Mouse (Mus musculus): ENCODE results near the gene Serpine3. TPM values are rescaled to one million over a fixed set of nuclear protein-coding genes. Genes with fewer than 3 reads are reported as not detected.

The Serpine3 gene
- total and polyA plus RNA-seq, 3 experiments: not detected

DNA sequence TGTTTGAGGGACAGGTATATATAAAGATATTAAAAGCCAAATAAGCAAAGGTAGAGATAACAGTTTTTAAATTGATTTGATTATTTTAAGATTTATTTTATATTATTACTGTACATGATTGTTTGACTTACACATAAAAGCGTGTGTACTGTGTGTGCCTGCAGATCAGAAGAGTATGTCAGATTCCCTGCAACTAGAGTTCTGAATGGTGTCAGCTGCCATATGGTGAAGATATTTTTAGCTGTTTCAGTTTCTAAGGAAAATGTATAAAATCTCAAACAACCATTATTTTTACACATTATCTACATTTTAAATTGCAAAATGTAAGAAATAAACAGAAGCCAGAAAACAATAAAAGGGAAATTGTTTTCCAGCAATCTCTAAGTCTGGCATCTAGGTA, 58.2 kb downstream of the Serpine3 start:
- 87% methylated on average over 1 of the region's 1 CpGs for WGBS
- DNase-seq: no peak

DNA sequence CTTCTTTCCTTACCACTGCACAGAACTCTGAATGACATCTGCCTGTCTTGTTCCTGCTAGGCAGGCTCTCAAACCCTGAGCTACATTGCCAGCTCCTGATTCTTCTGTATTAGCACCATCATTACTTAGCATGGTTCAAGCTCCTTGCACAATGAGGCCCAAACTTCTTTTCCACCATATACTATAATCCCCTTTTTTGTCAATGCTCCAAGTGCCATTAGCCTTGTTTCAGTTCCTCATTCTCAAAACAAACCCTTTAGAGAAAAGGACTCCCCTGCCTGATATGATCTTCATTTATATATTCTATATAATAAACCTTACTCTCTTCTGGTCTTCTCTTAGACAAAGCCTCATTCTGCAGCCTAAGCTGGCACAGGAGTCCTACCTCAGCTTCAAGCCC, 61.1 kb downstream of the Serpine3 start:
- no peak for DNase-seq
- Histone ChIP-seq H3K9ac (ENCODE audit: low read depth, low read length) (no peak overlapping the region), H3K36me3 (ENCODE audit: control insufficient read depth, insufficient read depth, low read length) (peaks cover 9% of the 10 kb centered on the region), H3K4me1 (ENCODE audit: control insufficient read depth, insufficient read depth, low read length) (peaks cover 1% of the 10 kb centered on the region), H3K4me3 (no peak overlapping the region), H3K27me3 (ENCODE audit: control insufficient read depth, insufficient read depth, low read length) (no peaks in the 10 kb centered on the region), H3K27ac (no peak overlapping the region), H3K79me2 (replicated peaks; ENCODE audit: control insufficient read depth, insufficient read depth, low read length) (no peaks in the 10 kb centered on the region; the same call in 1 of the 2 replicates)
- TF ChIP-seq POLR2A (IDR thresholded peaks at IDR 0.05; ENCODE audit: insufficient read depth, low read depth, low read length) (no peak), CTCF (IDR thresholded peaks at IDR 0.05) (no peak), EP300 (IDR thresholded peaks at IDR 0.05; ENCODE audit: insufficient read depth, low read depth, low read length) (no peak)
- intact Hi-C loops (cut with DNase I): no loop called here

More for the DNA sequence above, 58.2 kb downstream of the Serpine3 start:
- H3K4me1 ChIP-seq (ENCODE audit: control insufficient read depth, insufficient read depth, low read length): peaks cover 1% of the 10 kb centered on the region
- TF ChIP-seq CTCF (IDR thresholded peaks at IDR 0.05) (no peak), EP300 (IDR thresholded peaks at IDR 0.05; ENCODE audit: insufficient read depth, low read depth, low read length) (no peak)
- H3K27ac ChIP-seq: no peak overlapping the region
- no peaks in the 10 kb centered on the region for H3K79me2 ChIP-seq (replicated peaks; ENCODE audit: control insufficient read depth, insufficient read depth, low read length)
- intact Hi-C loops (cut with DNase I): no loop called here
- H3K27me3 ChIP-seq (ENCODE audit: control insufficient read depth, insufficient read depth, low read length): no peaks in the 10 kb centered on the region
- H3K4me3 ChIP-seq: no peak overlapping the region
- peaks cover 9% of the 10 kb centered on the region for H3K36me3 ChIP-seq (ENCODE audit: control insufficient read depth, insufficient read depth, low read length)
- no peak overlapping the region for H3K9ac ChIP-seq (ENCODE audit: low read depth, low read length)

DNA sequence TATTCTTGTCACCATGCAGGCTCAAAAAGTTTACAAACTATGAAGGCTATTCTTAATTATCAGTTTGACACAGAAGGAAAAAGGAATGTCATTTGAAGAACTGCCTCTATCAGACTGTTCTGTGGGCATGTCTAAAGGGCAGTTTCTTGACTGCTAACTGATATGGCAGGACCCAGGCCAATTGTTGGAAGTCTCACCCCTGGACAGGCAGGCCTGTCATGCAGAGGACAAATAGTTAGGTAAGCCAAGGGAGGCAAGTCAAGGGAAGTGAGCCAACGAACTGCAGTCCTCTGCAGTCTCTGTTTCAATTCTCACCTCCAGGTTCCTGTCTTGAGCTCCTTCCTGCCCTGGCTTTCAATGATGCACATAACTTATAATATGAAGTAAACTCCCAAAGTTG, 68.4 kb downstream of the Serpine3 start:
- Histone ChIP-seq H3K36me3 (ENCODE audit: control insufficient read depth, insufficient read depth, low read length) (peaks cover 2% of the 10 kb centered on the region), H3K9ac (ENCODE audit: low read depth, low read length) (no peak overlapping the region), H3K79me2 (replicated peaks; ENCODE audit: control insufficient read depth, insufficient read depth, low read length) (peaks cover 2% of the 10 kb centered on the region), H3K27me3 (ENCODE audit: control insufficient read depth, insufficient read depth, low read length) (no peaks in the 10 kb centered on the region), H3K4me1 (ENCODE audit: control insufficient read depth, insufficient read depth, low read length) (no peaks in the 10 kb centered on the region), H3K27ac (no peak overlapping the region), H3K4me3 (no peak overlapping the region)
- WGBS: 30% methylated on average over 1 of the region's 1 CpGs
- TF ChIP-seq EP300 (IDR thresholded peaks at IDR 0.05; ENCODE audit: insufficient read depth, low read depth, low read length): no peak
- TF ChIP-seq POLR2A (IDR thresholded peaks at IDR 0.05; ENCODE audit: insufficient read depth, low read depth, low read length): no peak
- no peak for TF ChIP-seq CTCF (IDR thresholded peaks at IDR 0.05)
- DNase-seq: peak in 1 of 2 experiments; percentile 27
- intact Hi-C loops (cut with DNase I): no loop called here

DNA sequence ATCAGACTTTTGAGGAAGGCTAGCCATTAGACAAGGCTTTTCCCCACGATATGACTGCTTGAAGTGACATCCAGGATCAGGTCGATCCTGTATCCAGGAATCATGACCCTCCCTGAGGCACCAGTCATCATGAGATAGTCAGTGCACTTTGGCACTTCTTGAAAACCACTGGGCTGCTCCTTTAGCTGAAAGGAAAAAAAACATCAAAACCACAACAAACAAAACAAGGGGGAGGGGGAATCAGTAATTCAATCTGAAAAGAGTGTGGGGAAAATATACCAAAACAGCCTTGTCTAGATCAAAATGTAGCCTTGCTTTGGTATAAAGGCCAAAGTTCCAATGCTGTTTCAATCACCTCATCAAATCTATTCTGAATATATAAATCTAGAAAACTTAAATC, 70.2 kb downstream of the Serpine3 start:
- Histone ChIP-seq H3K4me3 (no peak overlapping the region), H3K36me3 (ENCODE audit: control insufficient read depth, insufficient read depth, low read length) (peaks cover 4% of the 10 kb centered on the region), H3K9ac (ENCODE audit: low read depth, low read length) (no peak overlapping the region), H3K27me3 (ENCODE audit: control insufficient read depth, insufficient read depth, low read length) (no peaks in the 10 kb centered on the region), H3K79me2 (replicated peaks; ENCODE audit: control insufficient read depth, insufficient read depth, low read length) (peaks cover 2% of the 10 kb centered on the region), H3K27ac (no peak overlapping the region), H3K4me1 (ENCODE audit: control insufficient read depth, insufficient read depth, low read length) (no peaks in the 10 kb centered on the region)
- 89% methylated on average over 2 of the region's 2 CpGs for WGBS
- TF ChIP-seq POLR2A (IDR thresholded peaks at IDR 0.05; ENCODE audit: insufficient read depth, low read depth, low read length) (no peak), EP300 (IDR thresholded peaks at IDR 0.05; ENCODE audit: insufficient read depth, low read depth, low read length) (no peak), CTCF (IDR thresholded peaks at IDR 0.05) (no peak)
- intact Hi-C loops (cut with DNase I): no loop called here
- DNase-seq: no peak

DNA sequence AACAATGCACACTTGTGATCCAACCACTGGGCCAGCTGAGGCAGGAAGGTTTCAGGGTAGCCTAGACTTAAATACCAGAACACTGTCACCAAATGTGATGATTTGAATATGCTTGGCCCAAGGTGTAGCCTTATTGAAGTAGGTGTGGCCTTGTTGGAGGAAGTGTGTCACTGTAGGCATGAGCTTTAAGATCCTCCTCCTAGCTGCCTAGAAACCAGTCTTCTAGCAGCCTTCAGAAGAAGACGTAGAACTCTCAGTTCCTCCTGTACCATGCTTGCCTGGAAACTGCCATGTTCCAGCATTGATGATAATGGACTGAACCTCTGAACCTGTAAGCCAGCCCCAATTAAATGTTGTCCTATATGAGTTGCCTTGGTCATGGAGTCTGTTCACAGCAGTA, 72.2 kb downstream of the Serpine3 start:
- H3K4me1 ChIP-seq (ENCODE audit: control insufficient read depth, insufficient read depth, low read length): no peaks in the 10 kb centered on the region
- DNase-seq: no peak
- WGBS: 91% methylated on average over 1 of the region's 1 CpGs
- H3K79me2 ChIP-seq (replicated peaks; ENCODE audit: control insufficient read depth, insufficient read depth, low read length): peaks cover 2% of the 10 kb centered on the region
- no peaks in the 10 kb centered on the region for H3K27me3 ChIP-seq (ENCODE audit: control insufficient read depth, insufficient read depth, low read length)
- H3K4me3 ChIP-seq: no peak overlapping the region
- no peak for TF ChIP-seq POLR2A (IDR thresholded peaks at IDR 0.05; ENCODE audit: insufficient read depth, low read depth, low read length)
- TF ChIP-seq CTCF (IDR thresholded peaks at IDR 0.05): no peak
- TF ChIP-seq EP300 (IDR thresholded peaks at IDR 0.05; ENCODE audit: insufficient read depth, low read depth, low read length): no peak
- H3K9ac ChIP-seq (ENCODE audit: low read depth, low read length): no peak overlapping the region
- peaks cover 4% of the 10 kb centered on the region for H3K36me3 ChIP-seq (ENCODE audit: control insufficient read depth, insufficient read depth, low read length)
- intact Hi-C loops (cut with DNase I): no loop called here
- H3K27ac ChIP-seq: no peak overlapping the region

Other genes starting within 250 kb of the Serpine3 start
- under 1 TPM in 1 of 2 experiments, not detected in 1; 0.13 TPM for gene Gucy1b2, start 207.4 kb upstream of the Serpine3 start, total RNA-seq (2021)
- 0.04 TPM in 1 of 2 replicates, not detected in the other for gene Gucy1b2, start 207.4 kb upstream of the Serpine3 start, polyA plus RNA-seq (2012; rRNA removed)
- gene Fam124a, start 107.9 kb upstream of the Serpine3 start, total RNA-seq (2021): 1 to 10 TPM; 3.4 TPM
- gene Fam124a, start 107.9 kb upstream of the Serpine3 start, polyA plus RNA-seq (2012; rRNA removed): 5.6 and 7.9 TPM in 2 replicates
- not detected for gene Gm4131, start 96.7 kb upstream of the Serpine3 start, total RNA-seq (2021)
- not detected in 2 replicates for gene Gm4131, start 96.7 kb upstream of the Serpine3 start, polyA plus RNA-seq (2012; rRNA removed)
- gene Ints6, start 97.5 kb downstream of the Serpine3 start, total RNA-seq (2021): 10 to 100 TPM; 13.6 to 16.9 TPM
- 3.7 and 6.7 TPM in 2 replicates for gene Ints6, start 97.5 kb downstream of the Serpine3 start, polyA plus RNA-seq (2012; rRNA removed)
- gene Wdfy2, start 174.0 kb downstream of the Serpine3 start, total RNA-seq (2021): 1 to 10 TPM; 6.5 to 6.7 TPM
- gene Wdfy2, start 174.0 kb downstream of the Serpine3 start, polyA plus RNA-seq (2012; rRNA removed): 5.0 and 8.0 TPM in 2 replicates

Data from heart, adult 2 months (tissue).